Mouse (Mus musculus) T-helper 2 cell (primary cell): Measurements from ENCODE around the gene Tmem120b.
"Not testable (repeated sequence)": the region's sequence is repeated elsewhere in the genome, so short reads cannot be mapped to it uniquely, and the experiment has no call there.

ENCODE experiments used
- in situ Hi-C: fragments of 300-600 bp; cut with MboI, MseI; formaldehyde crosslinking; loops from one replicate; pipeline ENCODE4 v1.15.1; 2025; ENCODE audit warnings: high pct_unique_total_duplicates

Gene Tmem120b

DNA sequence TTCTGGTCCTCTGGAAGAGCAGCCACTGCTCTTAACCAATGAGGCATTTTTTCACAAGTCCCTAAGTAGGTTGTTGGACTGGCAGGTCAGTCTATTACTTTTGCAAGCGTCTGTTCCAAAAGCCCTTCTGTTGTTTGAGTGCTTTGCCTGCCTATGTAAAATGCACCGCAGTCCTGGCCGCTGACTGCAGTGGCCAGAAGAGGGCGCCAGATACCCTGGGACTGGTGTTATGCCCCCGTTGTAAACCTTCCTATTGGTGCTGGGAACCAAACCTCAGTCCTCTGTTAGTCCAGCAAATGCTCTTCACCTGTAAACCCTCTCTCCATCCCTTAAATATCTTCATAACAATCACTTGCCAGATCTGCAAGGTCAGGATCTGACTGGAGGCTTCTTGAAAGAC lies 16.5 kb upstream of the Tmem120b start:
- in situ Hi-C loops: no loop called here

GRCm38 (mm10) chr5:123057366-123058250 lies 10.6 kb upstream of the Tmem120b start:
- in situ Hi-C loops: no loop called here

GRCm38 (mm10) chr5:123058251-123059102 lies 9.7 kb upstream of the Tmem120b start:
- in situ Hi-C loops: no loop called here

DNA sequence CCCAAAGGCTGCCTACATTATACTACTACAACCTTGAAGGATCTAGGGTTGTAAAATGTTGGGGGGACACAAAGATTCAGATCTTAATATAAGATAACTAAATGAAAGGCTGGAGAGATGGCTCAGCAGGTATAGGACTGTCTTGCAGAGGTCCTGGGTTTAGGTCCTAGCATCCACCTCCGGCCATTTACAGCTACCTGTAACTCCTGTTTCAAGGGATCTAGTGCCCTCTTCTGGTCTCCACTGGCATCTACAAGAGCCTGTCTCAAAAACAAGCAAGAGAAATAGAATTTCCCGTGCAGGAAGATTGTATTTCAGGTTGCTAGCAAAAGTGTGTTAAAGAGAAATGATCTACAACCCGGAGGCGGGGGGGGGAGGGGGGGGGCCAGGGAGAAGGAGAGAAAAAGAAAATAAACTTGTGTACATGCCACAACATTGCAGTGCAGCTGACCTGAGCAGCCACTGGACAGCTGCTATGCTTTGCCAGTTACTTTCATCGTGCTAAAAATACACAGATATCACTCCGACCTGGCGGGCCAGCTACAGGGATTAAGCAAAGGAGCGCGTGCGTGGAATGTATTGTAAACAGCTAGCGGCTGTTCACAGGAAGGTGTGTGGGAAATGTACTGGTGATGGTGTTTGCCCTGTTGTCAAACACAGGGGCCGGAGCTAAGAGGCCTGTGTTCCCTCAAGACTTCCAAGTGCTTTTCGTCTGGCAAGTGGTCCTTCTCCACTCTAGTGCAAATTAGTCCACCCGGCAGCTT lies 8.3 kb upstream of the Tmem120b start:
- in situ Hi-C loops: no loop called here

- in situ Hi-C loops: no loop called here
Measured at GRCm38 (mm10) chr5:123060706-123061401, 7.4 kb upstream of the Tmem120b start.

- in situ Hi-C loops: not testable (repeated sequence)
Measured at GRCm38 (mm10) chr5:123061402-123061749, 6.8 kb upstream of the Tmem120b start.

DNA sequence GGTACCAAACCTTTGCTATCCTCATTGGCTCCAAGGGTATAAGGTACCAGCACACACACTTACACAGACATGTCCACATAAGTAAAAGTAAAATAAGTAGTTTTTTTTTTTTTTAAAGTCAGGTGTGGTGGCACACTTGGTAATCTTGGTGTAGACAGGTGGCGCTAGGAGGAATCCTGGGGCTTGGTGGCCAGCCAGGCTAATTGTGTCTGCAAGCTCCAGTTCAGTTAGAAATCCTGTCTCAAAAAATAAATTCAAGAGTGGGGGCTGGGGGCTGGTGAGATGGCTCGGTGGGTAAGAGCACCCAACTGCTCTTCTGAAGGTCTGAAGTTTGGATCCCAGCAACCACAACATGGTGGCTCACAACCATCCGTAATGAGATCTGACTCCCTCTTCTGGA lies 5.1 kb upstream of the Tmem120b start:
- in situ Hi-C loops: no loop called here

GRCm38 (mm10) chr5:123064207-123064606 lies 4.0 kb upstream of the Tmem120b start:
- in situ Hi-C loops: no loop called here

GRCm38 (mm10) chr5:123067395-123067995 lies 720 bp upstream of the Tmem120b start:
- in situ Hi-C loops: loop anchor here (5.0 kb wide), 1 partner anchor 45 kb away; no protein-coding TSS in a partner anchor

DNA sequence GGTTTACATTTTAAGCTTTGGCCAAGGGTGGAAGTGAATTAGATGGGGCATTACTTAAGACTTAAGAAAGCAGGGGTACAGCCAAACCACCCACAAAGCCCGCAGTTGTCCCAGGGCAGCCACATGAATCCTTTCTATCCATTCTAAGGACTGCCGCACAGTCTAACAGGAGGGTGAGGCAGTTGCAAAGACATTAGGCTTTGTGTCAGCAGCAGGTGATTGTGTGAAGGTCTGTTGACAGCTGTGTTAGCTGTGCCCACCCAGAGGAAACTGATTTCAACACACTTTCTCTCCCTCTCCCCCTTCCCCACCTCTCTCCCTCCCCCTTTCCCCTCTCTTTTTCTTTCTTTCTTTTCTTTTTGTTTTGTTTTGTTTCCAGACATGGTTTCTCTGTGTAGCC lies 499 bp downstream of the Tmem120b start:
- in situ Hi-C loops: loop anchor here (5.0 kb wide), 1 partner anchor 44 kb away; no protein-coding TSS in a partner anchor

GRCm38 (mm10) chr5:123075576-123076418 lies 7.6 kb downstream of the Tmem120b start:
- in situ Hi-C loops: loop anchor here (5.0 to 10.0 kb wide), 2 partner anchors 77 to 1099 kb away; no protein-coding TSS in a partner anchor

GRCm38 (mm10) chr5:123076419-123077281 lies 8.4 kb downstream of the Tmem120b start:
- in situ Hi-C loops: loop anchor here (5.0 to 10.0 kb wide), 2 partner anchors 76 to 1098 kb away; no protein-coding TSS in a partner anchor

- in situ Hi-C loops: loop anchor here (5.0 to 10.0 kb wide), 2 partner anchors 73 to 1095 kb away; no protein-coding TSS in a partner anchor
Measured at GRCm38 (mm10) chr5:123079568-123079967, 11.4 kb downstream of the Tmem120b start.

DNA sequence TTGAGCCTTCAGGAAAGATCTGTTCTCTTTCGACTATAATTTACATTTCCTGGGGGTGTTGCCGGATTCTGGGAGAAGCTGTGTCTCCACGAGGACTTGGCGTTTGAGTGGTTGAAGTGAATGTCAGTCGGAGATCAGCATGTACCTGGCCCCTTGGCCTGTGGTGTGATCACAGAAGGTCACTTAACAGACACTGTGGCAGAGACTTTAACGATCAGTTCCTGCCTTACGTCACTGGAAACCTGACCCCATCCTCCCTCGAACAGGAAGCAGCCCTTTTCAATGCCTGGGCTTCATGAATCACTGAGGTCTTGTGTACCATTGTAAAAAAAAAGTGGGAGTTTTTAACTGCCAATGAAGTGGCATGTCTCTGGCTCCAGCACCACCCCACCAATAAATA lies 11.8 kb downstream of the Tmem120b start:
- in situ Hi-C loops: no loop called here

DNA sequence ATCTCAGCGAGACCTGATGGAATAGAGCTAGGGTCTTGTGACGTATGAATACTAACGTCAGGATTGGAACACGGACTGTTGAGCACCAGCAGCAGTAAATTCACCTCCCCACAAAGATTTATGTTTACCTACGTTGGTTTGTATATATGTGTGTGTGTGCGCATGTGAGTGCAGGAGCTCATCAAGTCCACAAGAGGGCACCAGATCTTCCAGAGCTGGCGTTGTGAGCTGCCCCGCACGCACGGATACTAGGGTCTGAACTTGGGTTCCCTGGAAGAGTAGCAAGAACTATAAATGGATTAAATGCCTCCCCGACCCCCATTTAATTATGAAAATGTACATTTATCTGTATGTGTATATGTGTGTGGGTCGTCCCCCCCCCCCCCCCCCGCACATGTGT lies 12.3 kb downstream of the Tmem120b start:
- in situ Hi-C loops: no loop called here

GRCm38 (mm10) chr5:123083340-123084050 lies 15.3 kb downstream of the Tmem120b start:
- in situ Hi-C loops: no loop called here

DNA sequence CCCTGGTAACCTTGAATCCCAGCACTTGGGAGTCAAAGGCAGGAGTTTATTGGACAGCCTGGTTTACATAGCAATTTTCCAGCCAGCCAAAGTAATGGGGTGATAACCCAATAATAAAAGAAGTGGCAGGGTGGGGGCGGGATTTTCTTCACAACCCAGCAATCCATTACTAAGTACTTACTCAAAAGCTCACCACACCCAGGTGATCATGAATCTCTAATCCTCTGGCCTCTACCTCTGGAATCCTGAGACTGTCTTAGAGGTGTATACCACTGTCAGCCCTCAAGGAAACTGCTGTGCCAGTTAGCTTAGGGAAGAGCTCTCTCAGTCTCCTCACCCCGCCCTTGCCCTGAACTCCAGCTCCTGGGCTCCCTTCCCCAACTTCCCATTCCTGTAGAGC lies 18.3 kb downstream of the Tmem120b start:
- in situ Hi-C loops: no loop called here

- in situ Hi-C loops: no loop called here
Measured at GRCm38 (mm10) chr5:123088784-123089183, 20.6 kb downstream of the Tmem120b start.
